In genomic region chr11:61043055-61043992, GRCm38 (mm10) we compare ENCODE assay signal across 8 mouse cellular contexts. TPM values are rescaled to one million over a fixed set of nuclear protein-coding genes. Genes with fewer than 3 reads are reported as not detected.
DNase-seq lines count a peak whose midpoint lies in the region; ATAC-seq and TF ChIP-seq lines count a peak whose summit lies in the region.

No protein-coding gene starts in this region.

- WGBS in intestine, embryonic 15.5 days, result 69% methylated on average over 12 of the region's 12 CpGs

- ATAC-seq in intestine, embryonic 15.5 days, result no peak

- peaks cover 11% of the 10 kb centered on the region for H3K4me1 ChIP-seq in intestine, embryonic 15.5 days (replicated peaks)

- no peak overlapping the region for H3K27ac ChIP-seq in intestine, embryonic 15.5 days

- H3K36me3 ChIP-seq in intestine, embryonic 15.5 days, result no peaks in the 10 kb centered on the region

- 0 out of 2 replicates have a peak overlapping the region, but pooled peaks have one; percentile 1 for H3K9ac ChIP-seq in intestine, embryonic 15.5 days

- H3K9me3 ChIP-seq in intestine, embryonic 15.5 days, result no peaks in the 10 kb centered on the region

- H3K4me2 ChIP-seq in intestine, embryonic 15.5 days (replicated peaks), result peak overlapping the region; percentile 30

- peak; percentile 47; the same call in 1 of the 2 replicates for TF ChIP-seq CTCF in brain, embryonic 14.5 days (IDR thresholded peaks at IDR 0.05; ENCODE audit: borderline replicate concordance, extremely low read depth, insufficient read depth, insufficient read length)

- peak; percentile 91 for DNase-seq in heart, adult 11 months
- no peak for DNase-seq in heart, adult 8-10 months (ENCODE audit: low spot score)
- DNase-seq in A20 (ENCODE audit: low read depth, low spot score), result peak; percentile 50
- peak; percentile 33 for DNase-seq in brain, embryonic 14.5 days (ENCODE audit: low read depth)
- peak; percentile 73 for DNase-seq in retina, embryonic 14.5 days (ENCODE audit: low spot score)
- no peak for DNase-seq in frontal cortex, postnatal 14 days (ENCODE audit: low spot score in 2 of 2)
- no peak for DNase-seq in testis, postnatal 10 days (ENCODE audit: low spot score)

- H3K4me3 ChIP-seq in intestine, embryonic 15.5 days (replicated peaks), result no peak overlapping the region

- no peak for TF ChIP-seq POLR2A in brain, embryonic 14.5 days (IDR thresholded peaks at IDR 0.05; ENCODE audit: borderline replicate concordance, extremely low read depth, insufficient read depth, insufficient read length, poor library complexity, severe bottlenecking)

- H3K27me3 ChIP-seq in intestine, embryonic 15.5 days (replicated peaks), result no peaks in the 10 kb centered on the region

RNA-seq across cellular contexts. Expression of gene Kcnj12, which starts 21.0 kb away (rescaled TPM):
- 10 to 100 TPM; 23.1 to 32.7 (median 25.0) TPM for total RNA-seq in heart, adult 8-10 months (2022)
- polyA plus RNA-seq in brain, embryonic 14.5 days (2012; rRNA removed), result 4.4 and 7.3 TPM in 2 replicates
- polyA plus RNA-seq in intestine, embryonic 15.5 days (2015; fragmentation: Nextera tagmentation; extraction: Ambion mirVana), result 1.6 and 1.9 TPM in 2 replicates

Comparison
In these comparisons a context has a peak if more than half of its experiments do, and no peak if none do; other contexts are left out.
1. DNase-seq: peak in heart, adult 11 months (single experiment), A20 (single experiment), brain, embryonic 14.5 days (single experiment) and retina, embryonic 14.5 days (single experiment); none in heart, adult 8-10 months (single experiment), frontal cortex, postnatal 14 days (0 of 2) and testis, postnatal 10 days (single experiment).